Mouse (Mus musculus) forelimb bud, embryonic 11.5 days (tissue): ENCODE measurements around the gene Ckap5.

Source experiments
- DNase-seq: peaks from one replicate; pipeline ENCODE4 v3.0.0-alpha.2; 2012; ENCODE audit warnings: low read depth, low spot score

The Ckap5 gene

GRCm38 (mm10) chr2:91627486-91627885 is 100.9 kb downstream of the Ckap5 start:
- DNase-seq: no peak

GRCm38 (mm10) chr2:91628171-91628570 is 101.6 kb downstream of the Ckap5 start:
- DNase-seq: no peak

GRCm38 (mm10) chr2:91629682-91630081 is 103.1 kb downstream of the Ckap5 start:
- no peak for DNase-seq

- no peak for DNase-seq
Measured at GRCm38 (mm10) chr2:91630384-91630783, 103.8 kb downstream of the Ckap5 start.

- no peak for DNase-seq
Measured at GRCm38 (mm10) chr2:91631826-91632225, 105.3 kb downstream of the Ckap5 start.

- no peak for DNase-seq
Measured at GRCm38 (mm10) chr2:91632316-91632715, 105.8 kb downstream of the Ckap5 start.

- DNase-seq: no peak
Measured at GRCm38 (mm10) chr2:91633334-91633977, 106.9 kb downstream of the Ckap5 start.

- no peak for DNase-seq
Measured at GRCm38 (mm10) chr2:91634841-91635240, 108.3 kb downstream of the Ckap5 start.

- DNase-seq: no peak
Measured at GRCm38 (mm10) chr2:91635486-91635885, 108.9 kb downstream of the Ckap5 start.

GRCm38 (mm10) chr2:91636229-91636628 is 109.7 kb downstream of the Ckap5 start, which contains the start of gene F2:
F2 (minus strand) TSS chr2:91636414.
- no peak for DNase-seq

- DNase-seq: no peak
Measured at GRCm38 (mm10) chr2:91636727-91637338, 110.3 kb downstream of the Ckap5 start.

- no peak for DNase-seq
Measured at GRCm38 (mm10) chr2:91638931-91639330, 112.4 kb downstream of the Ckap5 start.

GRCm38 (mm10) chr2:91642825-91643415 is 116.4 kb downstream of the Ckap5 start:
- DNase-seq: no peak

- DNase-seq: no peak
Measured at GRCm38 (mm10) chr2:91644021-91644420, 117.5 kb downstream of the Ckap5 start.

- no peak for DNase-seq
Measured at GRCm38 (mm10) chr2:91645354-91645753, 118.8 kb downstream of the Ckap5 start.

- no peak for DNase-seq
Measured at GRCm38 (mm10) chr2:91645811-91646210, 119.2 kb downstream of the Ckap5 start.

GRCm38 (mm10) chr2:91646733-91647132 is 120.2 kb downstream of the Ckap5 start:
- DNase-seq: peak; percentile 65

- no peak for DNase-seq
Measured at GRCm38 (mm10) chr2:91649152-91649551, 122.6 kb downstream of the Ckap5 start.

- peak; percentile 97 for DNase-seq
Measured at GRCm38 (mm10) chr2:91649553-91650359, 123.2 kb downstream of the Ckap5 start, which contains the start of the genes Zfp408 and Arhgap1. Zfp408 (minus strand) TSS chr2:91649791. Arhgap1 (plus strand) TSS chr2:91649860.

GRCm38 (mm10) chr2:91650360-91650995 is 123.9 kb downstream of the Ckap5 start:
- no peak for DNase-seq

GRCm38 (mm10) chr2:91651458-91652258 is 125.1 kb downstream of the Ckap5 start:
- no peak for DNase-seq
